Mouse (Mus musculus) erythroid progenitor cell, adult 5-6 weeks (primary cell): ENCODE measurements around the gene Speg. TPM values are rescaled to one million over a fixed set of nuclear protein-coding genes. Genes with fewer than 3 reads are reported as not detected.
A peak's percentile ranks its signal among the peaks of the same experiment; 100 is the strongest.

Experiments
- ATAC-seq: replicated peaks from 2 replicates; pipeline ENCODE4 v1.8.0; 2016; ENCODE audit warnings: moderate number of reproducible peaks, mild to moderate bottlenecking, moderate TSS enrichment, inconsistent platforms; ENCODE audit not compliant: poor library complexity, low FRiP score, severe bottlenecking
- total RNA-seq, 2 experiments: library from RNA; stranded (forward) in 1 of 2; stranded (reverse) in 1 of 2; fragments of 150-400 nt in 1 of 2; fragments of 186-747, 209-891 nt in 1 of 2; gene quantifications; 2 replicates each; pipeline versions ENCODE4 v1.2.3 to v1.2.4; 2015 to 2017; ENCODE audit warnings: low replicate concordance in 2 of 2

Speg gene
- total RNA-seq (2015; ENCODE audit: low replicate concordance) = not detected in 2 replicates
- total RNA-seq (2017; ENCODE audit: low replicate concordance) = 0.13 TPM in 1 of 2 replicates, not detected in the other

DNA sequence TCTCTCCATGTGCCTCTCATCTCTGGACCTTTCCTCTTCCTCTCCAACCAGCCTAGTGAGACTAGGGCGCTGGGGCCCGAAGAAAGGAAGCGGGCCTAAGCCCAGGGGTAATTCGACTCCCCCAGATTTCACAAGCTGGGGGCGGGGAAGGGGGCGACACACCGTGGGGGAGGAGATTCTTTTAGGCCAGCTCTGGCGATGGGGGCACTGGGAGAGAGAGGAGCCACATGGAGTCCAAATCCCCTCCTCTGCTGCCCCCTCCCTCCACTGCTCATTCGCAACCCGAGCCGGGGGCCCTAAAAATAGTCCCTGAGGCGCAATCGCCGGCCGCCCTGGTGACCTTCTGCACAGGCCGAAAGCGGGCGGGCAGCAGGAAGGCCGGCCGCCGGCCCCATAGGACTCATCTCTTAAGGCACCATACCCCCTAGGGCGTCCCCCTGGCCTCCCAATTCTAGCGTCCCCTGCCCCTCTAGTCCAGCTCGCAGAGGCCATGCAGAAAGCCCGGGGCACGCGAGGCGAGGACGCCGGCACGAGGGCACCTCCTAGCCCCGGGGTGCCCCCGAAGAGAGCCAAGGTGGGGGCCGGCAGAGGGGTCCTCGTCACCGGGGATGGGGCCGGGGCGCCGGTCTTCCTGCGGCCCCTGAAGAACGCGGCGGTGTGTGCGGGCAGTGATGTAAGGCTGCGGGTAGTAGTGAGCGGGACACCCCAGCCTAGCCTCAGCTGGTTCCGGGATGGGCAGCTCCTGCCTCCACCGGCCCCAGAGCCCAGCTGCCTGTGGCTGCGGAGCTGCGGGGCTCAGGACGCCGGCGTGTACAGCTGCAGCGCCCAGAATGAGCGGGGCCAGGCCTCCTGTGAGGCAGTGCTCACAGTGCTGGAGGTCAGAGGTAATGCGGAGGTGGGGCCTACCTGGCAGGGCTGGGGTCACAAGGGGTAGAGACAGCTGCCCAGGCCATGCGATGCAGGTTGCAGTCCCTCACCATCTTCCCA, at the start of gene Speg:
Speg (plus strand) TSS at position 348 of the 987 bp plus-strand sequence.
- ATAC-seq = no peak

GRCm38 (mm10) chr1:75327461-75327860, 47.6 kb upstream of the Speg start:
- ATAC-seq = no peak; the same call in 1 of the 2 replicates

DNA sequence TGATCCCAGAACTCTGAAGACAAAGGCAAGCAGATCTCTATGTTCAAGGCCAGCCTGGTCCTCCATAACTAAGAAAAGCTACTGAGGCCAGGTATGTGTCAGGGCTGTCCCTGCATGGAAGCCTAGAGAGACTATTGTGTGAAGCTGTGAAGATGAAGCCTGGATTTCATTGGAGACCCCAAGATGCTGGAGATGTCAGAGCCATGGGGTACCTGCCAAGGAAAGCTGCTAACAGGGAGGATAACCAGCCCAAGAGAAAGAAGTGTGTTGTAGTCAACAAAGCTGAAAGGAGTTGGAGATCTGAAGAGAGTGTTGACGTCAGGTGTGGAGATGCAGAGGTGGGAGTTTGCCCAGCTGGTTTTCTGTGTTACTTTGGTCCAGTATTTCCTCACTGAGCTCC, 43.8 kb upstream of the Speg start:
- no peak for ATAC-seq

DNA sequence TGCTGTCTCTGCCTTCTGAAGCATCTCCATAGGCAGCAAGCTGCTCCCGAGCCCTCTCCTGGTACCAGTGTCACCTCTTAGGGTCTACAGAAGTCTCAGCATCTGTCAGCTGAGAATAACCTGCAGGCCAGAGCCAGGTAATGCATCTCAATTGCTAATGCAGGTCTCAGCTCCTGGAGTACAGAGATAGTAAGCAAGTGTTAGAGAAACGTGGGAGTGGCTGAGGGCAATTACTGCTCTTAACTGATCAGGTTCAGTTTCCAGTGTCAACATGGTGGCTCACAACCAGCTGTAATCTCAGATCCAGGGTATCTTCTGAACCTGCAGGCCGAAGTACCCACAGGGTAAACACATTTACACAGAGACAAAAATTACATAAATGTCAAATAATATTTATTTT, 38.6 kb upstream of the Speg start:
- 0 out of 2 replicates have a peak, but pooled peaks have one; percentile 39 for ATAC-seq

- no peak for ATAC-seq
Measured at GRCm38 (mm10) chr1:75337097-75337496, 38.0 kb upstream of the Speg start.

- no peak for ATAC-seq
Measured at GRCm38 (mm10) chr1:75338091-75338694, 36.9 kb upstream of the Speg start.

GRCm38 (mm10) chr1:75339337-75339736, 35.8 kb upstream of the Speg start:
- ATAC-seq = no peak

GRCm38 (mm10) chr1:75340519-75340918, 34.6 kb upstream of the Speg start:
- no peak for ATAC-seq

DNA sequence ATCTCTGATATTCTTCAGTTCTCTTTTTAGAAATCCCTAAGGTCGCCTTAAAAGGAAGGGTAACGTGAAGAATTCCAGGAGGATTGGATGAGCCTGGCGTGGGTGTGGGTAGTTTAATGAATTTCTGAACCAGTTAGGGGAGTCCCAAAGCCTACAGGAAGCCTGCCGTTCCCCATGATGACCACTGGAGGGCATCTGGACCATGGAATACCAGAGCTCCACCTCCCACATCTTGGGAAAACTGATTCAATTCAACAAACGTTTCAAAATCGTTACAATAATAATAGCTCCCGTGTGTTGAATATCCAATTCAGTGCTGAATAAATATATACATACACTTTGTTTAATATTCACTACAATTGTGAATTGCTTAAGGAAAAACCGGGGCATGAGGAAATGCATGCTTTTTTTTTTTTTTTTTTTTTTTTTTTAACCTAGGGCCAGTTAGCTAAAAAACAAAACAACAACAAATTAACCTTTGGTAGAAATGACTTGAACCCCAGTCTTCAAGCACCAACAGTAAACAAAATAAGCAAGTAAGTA, 32.2 kb upstream of the Speg start:
- 0 out of 2 replicates have a peak, but pooled peaks have one; percentile 51 for ATAC-seq

DNA sequence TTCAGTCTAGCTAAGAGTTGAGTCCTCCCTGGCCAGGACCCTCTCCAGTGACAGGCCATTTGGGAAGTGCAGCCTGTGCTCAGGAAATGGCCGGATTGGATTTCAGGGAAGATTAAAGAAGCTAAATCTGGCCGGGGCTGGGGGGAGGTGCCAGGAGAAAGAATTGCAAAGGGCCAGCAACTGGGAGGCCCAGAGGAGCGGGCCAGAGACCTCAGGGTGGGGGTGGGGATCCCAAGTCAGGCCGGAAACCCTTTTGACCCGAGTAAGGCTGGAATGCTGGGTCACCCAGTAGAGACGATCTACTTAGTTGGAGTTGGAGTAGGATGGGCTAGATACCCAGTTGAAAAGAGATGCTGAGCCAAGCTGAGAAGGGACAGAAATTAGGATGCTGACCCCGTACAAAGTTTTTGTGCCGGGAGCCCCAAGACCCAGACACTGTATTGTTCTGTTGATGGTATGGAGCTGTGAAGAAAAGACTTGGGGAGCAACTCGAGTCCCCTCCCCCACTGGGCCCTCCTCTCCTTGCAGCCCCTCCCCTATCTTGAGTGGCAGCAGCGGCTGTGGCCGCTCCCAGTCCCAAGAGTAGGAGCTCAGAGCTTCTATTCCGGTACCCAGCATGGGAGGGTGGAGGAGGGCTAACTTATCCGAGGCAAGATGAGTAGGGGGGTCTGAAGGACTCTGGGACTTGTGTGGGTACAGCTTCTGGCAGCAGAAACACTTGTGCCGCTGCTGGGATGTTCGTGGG, 30.6 kb upstream of the Speg start:
- no peak for ATAC-seq

- ATAC-seq = no peak
Measured at GRCm38 (mm10) chr1:75345036-75345935, 29.8 kb upstream of the Speg start.

- ATAC-seq = no peak
Measured at GRCm38 (mm10) chr1:75347279-75347678, 27.8 kb upstream of the Speg start.

DNA sequence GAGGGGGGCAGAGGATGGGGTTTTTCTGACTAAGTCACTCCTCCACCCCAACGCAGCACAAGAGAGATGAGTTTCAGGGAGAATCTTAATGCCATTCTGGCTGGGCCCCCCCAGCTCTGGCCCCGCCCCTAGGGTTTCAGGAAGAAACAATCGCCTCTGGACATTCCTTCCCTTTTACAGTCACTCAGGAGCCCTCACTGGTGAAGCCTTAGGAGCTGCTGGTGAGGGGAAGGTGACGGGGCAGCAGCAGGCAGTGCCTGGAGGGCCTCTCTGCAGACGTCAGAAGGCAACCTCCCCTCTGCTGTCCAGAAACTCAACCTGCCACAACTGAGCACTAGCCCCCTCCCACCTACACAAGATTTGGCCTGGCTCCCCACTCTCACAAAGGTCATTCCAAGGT, 25.8 kb upstream of the Speg start:
- no peak for ATAC-seq

- ATAC-seq = no peak
Measured at GRCm38 (mm10) chr1:75357261-75357660, 17.8 kb upstream of the Speg start.

DNA sequence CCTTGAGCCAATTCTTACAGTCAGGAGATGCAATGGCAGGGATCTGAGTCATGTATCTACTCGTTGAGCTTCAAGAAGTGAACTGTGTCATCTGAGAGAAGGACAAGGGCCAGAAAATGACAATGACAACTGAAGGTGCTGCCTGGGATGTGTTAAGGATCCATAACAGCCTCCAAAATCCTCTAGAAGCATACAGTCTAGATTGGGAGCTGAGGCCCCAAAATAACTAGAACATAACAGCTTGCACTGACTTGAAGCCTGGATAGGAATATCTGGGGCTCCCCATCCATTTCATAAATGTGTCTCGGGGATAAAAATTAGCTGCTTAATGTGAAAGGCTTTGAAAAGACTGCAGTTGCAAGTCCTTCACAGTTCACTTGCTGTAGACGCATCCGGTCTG, 17.1 kb upstream of the Speg start:
- no peak for ATAC-seq

- ATAC-seq = no peak
Measured at GRCm38 (mm10) chr1:75359346-75359745, 15.8 kb upstream of the Speg start.

GRCm38 (mm10) chr1:75360112-75361031, 14.7 kb upstream of the Speg start, which contains the start of gene Des:
Des (plus strand) TSS chr1:75360329.
- no peak for ATAC-seq

DNA sequence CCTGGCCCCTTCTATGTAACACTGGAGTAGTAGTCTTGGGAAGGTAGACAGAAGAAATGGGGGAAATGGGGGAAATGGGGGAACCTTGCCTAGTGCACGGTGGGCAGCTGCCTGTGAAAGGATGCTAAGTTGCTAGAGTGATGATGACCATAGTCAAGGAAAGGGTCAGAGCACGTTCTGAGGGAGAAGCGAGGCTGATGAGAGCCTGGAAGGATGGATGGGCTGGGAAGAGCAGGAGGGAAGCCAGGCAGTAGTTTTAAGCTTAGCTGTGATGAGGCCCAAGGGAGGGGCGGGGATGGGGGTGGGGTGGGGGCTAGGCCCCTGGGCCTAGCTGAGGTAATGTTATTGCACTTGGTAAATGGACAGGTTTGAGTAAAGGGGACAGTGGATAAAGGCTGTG, 14.0 kb upstream of the Speg start:
- ATAC-seq = no peak
